ENCODE assay signal across 32 mouse cellular contexts in the genomic region with DNA sequence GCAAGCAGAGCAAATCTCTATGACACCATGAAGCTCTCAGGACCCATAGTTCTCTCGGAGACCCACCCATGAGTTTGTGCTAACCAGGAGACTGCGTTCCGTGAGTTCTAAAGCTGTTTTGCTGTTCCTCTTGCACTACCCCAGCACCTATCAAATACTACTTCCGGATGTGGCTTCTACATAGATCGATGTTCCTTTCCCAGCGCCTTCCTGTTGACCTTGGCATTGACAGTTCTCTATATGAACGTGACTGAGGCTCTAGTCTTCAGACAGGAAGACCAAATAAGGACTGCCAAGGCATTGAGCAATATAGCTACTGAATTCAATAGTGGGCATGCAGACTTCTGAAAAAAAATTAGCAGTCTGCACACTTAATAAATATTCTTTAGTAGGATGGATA. TPM values are rescaled to one million over a fixed set of nuclear protein-coding genes. Genes with fewer than 3 reads are reported as not detected.
DNase-seq lines count a peak whose midpoint lies in the region; ATAC-seq and TF ChIP-seq lines count a peak whose summit lies in the region.
"Had no signal": no experiment of that assay in that cellular context is flagged by ENCODE, and none has a peak within 500 bp of the region (broad histone marks: within the 10 kb centered on the region; RNA-seq: fewer than 3 reads in every experiment).

No protein-coding gene starts in this region.

- H3K27me3 ChIP-seq in MEL (ENCODE audit: control insufficient read depth in 1 of 2, insufficient read depth in 2 of 2, low read length in 2 of 2) = no peaks in the 10 kb centered on the region; a peak in 1 of 4 replicates
- H3K27me3 ChIP-seq in forebrain, embryonic 15.5 days = no peaks in the 10 kb centered on the region
- H3K27me3 ChIP-seq: CH12.LX; embryonic facial prominence, embryonic 13.5 days; hindbrain, embryonic 13.5 days; limb, embryonic 15.5 days; megakaryocyte, embryonic 14.5 days; midbrain, embryonic 12.5 days had no signal

- no peaks in the 10 kb centered on the region for H3K36me3 ChIP-seq in MEL (ENCODE audit: control insufficient read depth in 1 of 2, insufficient read depth in 2 of 2, low read length in 2 of 2)
- H3K36me3 ChIP-seq in forebrain, embryonic 15.5 days = no peaks in the 10 kb centered on the region
- H3K36me3 ChIP-seq: embryonic facial prominence, embryonic 13.5 days; hindbrain, embryonic 13.5 days; limb, embryonic 10.5 days; limb, embryonic 15.5 days; midbrain, embryonic 12.5 days had no signal

- no peaks in the 10 kb centered on the region for H3K4me1 ChIP-seq in MEL (ENCODE audit: control insufficient read depth in 1 of 2, insufficient read depth in 2 of 2, low read length in 2 of 2)
- no peaks in the 10 kb centered on the region for H3K4me1 ChIP-seq in forebrain, embryonic 15.5 days
- H3K4me1 ChIP-seq: embryonic facial prominence, embryonic 13.5 days; hindbrain, embryonic 13.5 days; limb, embryonic 10.5 days; limb, embryonic 15.5 days; megakaryocyte, embryonic 14.5 days; midbrain, embryonic 12.5 days had no signal

- no peaks in the 10 kb centered on the region for H3K9me3 ChIP-seq in MEL (replicated peaks; ENCODE audit: insufficient read depth, low read length)
- no peaks in the 10 kb centered on the region for H3K9me3 ChIP-seq in forebrain, embryonic 15.5 days
- H3K9me3 ChIP-seq: embryonic facial prominence, embryonic 13.5 days; hindbrain, embryonic 13.5 days; limb, embryonic 10.5 days; limb, embryonic 15.5 days; midbrain, embryonic 12.5 days had no signal

- no peaks in the 10 kb centered on the region for H3K79me2 ChIP-seq in MEL (ENCODE audit: control insufficient read depth, insufficient read depth, low read length, poor library complexity)

- TF ChIP-seq EP300 in MEL (IDR thresholded peaks at IDR 0.05; ENCODE audit: low read depth in 1 of 2, low read length in 2 of 2) = no peak

- TF ChIP-seq CTCF in MEL (IDR thresholded peaks at IDR 0.05 in 2 of 3, conservative IDR thresholded peaks at IDR 0.05 in 1 of 3; ENCODE audit: control insufficient read depth in 1 of 3, insufficient read depth in 1 of 3, low read depth in 2 of 3, low read length in 3 of 3, poor library complexity in 1 of 3, severe bottlenecking in 1 of 3) = no peak

- no peak for TF ChIP-seq POLR2A in MEL (IDR thresholded peaks at IDR 0.05; ENCODE audit: control insufficient read depth in 1 of 2, insufficient read depth in 1 of 2, low read depth in 1 of 2, low read length in 2 of 2, poor library complexity in 1 of 2)

- DNase-seq in 416B (ENCODE audit: low read depth) (peak; percentile 92), MEL (ENCODE audit: low read depth, low spot score) (peak; percentile 6)
- DNase-seq in induced T-regulatory cell, adult 2 months (ENCODE audit: low read depth) = peak; percentile 25
- peak; percentile 1 for DNase-seq in naive thymus-derived CD4-positive, alpha-beta T cell, adult 2 months (ENCODE audit: low read depth)
- no peak for DNase-seq in urinary bladder, postnatal 4 days (ENCODE audit: low spot score in 2 of 2)
- DNase-seq: adrenal gland, postnatal 14 days; cerebellum, adult 18-20 months; cerebellum, postnatal 10 days; gastrocnemius, postnatal 25 days; heart, adult 18-20 months; heart, postnatal 4 days; kidney, adult 2 months; kidney, postnatal 36 days; layer of hippocampus, postnatal 36 days; lung, embryonic 14.5 days; spleen, adult 18-20 months; thymus, postnatal 14 days had no signal

- 87% methylated on average over 7 of the region's 7 CpGs for WGBS in forebrain, embryonic 15.5 days

- H3K4me2 ChIP-seq in forebrain, embryonic 15.5 days (replicated peaks) = no peak overlapping the region
- H3K4me2 ChIP-seq: embryonic facial prominence, embryonic 13.5 days; heart, embryonic 11.5 days; hindbrain, embryonic 13.5 days; limb, embryonic 15.5 days; lung, embryonic 14.5 days; midbrain, embryonic 12.5 days had no signal

- no peak overlapping the region for H3K9ac ChIP-seq in MEL (ENCODE audit: control insufficient read depth, low read depth, low read length, poor library complexity, severe bottlenecking)
- H3K9ac ChIP-seq in forebrain, embryonic 15.5 days (replicated peaks) = no peak overlapping the region
- H3K9ac ChIP-seq: embryonic facial prominence, embryonic 13.5 days; hindbrain, embryonic 13.5 days; limb, embryonic 15.5 days; liver, embryonic 14.5 days; lung, embryonic 14.5 days; midbrain, embryonic 12.5 days had no signal

- H3K27ac ChIP-seq in MEL (ENCODE audit: control insufficient read depth, low read depth, low read length) = no peak overlapping the region
- no peak overlapping the region for H3K27ac ChIP-seq in forebrain, embryonic 15.5 days (replicated peaks)
- H3K27ac ChIP-seq: embryonic facial prominence, embryonic 13.5 days; hindbrain, embryonic 13.5 days; limb, embryonic 10.5 days; limb, embryonic 15.5 days; liver, embryonic 14.5 days; midbrain, embryonic 12.5 days had no signal

- no peak for TF ChIP-seq RAD21 in MEL (IDR thresholded peaks at IDR 0.05; ENCODE audit: low read depth, low read length)

- no peak for ATAC-seq in erythroid progenitor cell, adult 5-6 weeks (replicated peaks; ENCODE audit: low FRiP score, poor library complexity, severe bottlenecking)
- no peak for ATAC-seq in forebrain, embryonic 15.5 days (replicated peaks)

- no peak overlapping the region for H3K4me3 ChIP-seq in MEL (ENCODE audit: control insufficient read depth in 1 of 2, insufficient read depth in 1 of 2, low read depth in 2 of 2, low read length in 2 of 2)
- no peak overlapping the region for H3K4me3 ChIP-seq in forebrain, embryonic 15.5 days
- H3K4me3 ChIP-seq: embryonic facial prominence, embryonic 13.5 days; hindbrain, embryonic 13.5 days; limb, embryonic 10.5 days; limb, embryonic 15.5 days; megakaryocyte, embryonic 14.5 days; midbrain, embryonic 12.5 days had no signal

TF ChIP-seq in MEL, 35 proteins besides CTCF, POLR2A, EP300 and RAD21:
- no peak for TF ChIP-seq ZKSCAN1 (IDR thresholded peaks at IDR 0.05; ENCODE audit: low read depth, low read length)
- no peak for TF ChIP-seq RCOR1 (IDR thresholded peaks at IDR 0.05; ENCODE audit: low read depth, low read length)
- TF ChIP-seq SMC3 (IDR thresholded peaks at IDR 0.05; ENCODE audit: low read depth, low read length) = no peak
- no peak for TF ChIP-seq UBTF (IDR thresholded peaks at IDR 0.05; ENCODE audit: borderline replicate concordance, insufficient read depth, low read depth, low read length)
- TF ChIP-seq MAZ (IDR thresholded peaks at IDR 0.05; ENCODE audit: low read depth, low read length) = no peak
- no peak for TF ChIP-seq USF1 (IDR thresholded peaks at IDR 0.05; ENCODE audit: low read depth, low read length)
- no peak for TF ChIP-seq JUND (IDR thresholded peaks at IDR 0.05; ENCODE audit: low read depth, low read length)
TF ChIP-seq in MEL: peak in this region for 0.

RNA-seq across cellular contexts. Expression of gene Naip1, which starts 44.4 kb away (rescaled TPM):
- not detected in 2 replicates for total RNA-seq in MEL (2012; rRNA removed)
- under 1 TPM in 1 of 2 experiments, not detected in 1; 0.01 TPM for polyA plus RNA-seq in MEL (2012; ENCODE audit: insufficient read depth in 1 of 2, insufficient read length in 2 of 2, low read depth in 1 of 2, low replicate concordance in 2 of 2, missing spikeins in 1 of 2)
- total RNA-seq in erythroid progenitor cell, adult 5-6 weeks (2015; ENCODE audit: low replicate concordance) = not detected in 2 replicates
- total RNA-seq in erythroid progenitor cell, adult 5-6 weeks (2017; ENCODE audit: low replicate concordance) = not detected in 2 replicates
- polyA plus RNA-seq in forebrain, embryonic 15.5 days (2015; fragmentation: Nextera tagmentation; extraction: Ambion mirVana) = not detected in 2 replicates
- total RNA-seq: common myeloid progenitor, adult 5-6 weeks; gastrocnemius, postnatal 25 days; heart, postnatal 4 days; midbrain, postnatal 0 days had no signal
- polyA plus RNA-seq: embryonic facial prominence, embryonic 13.5 days; forebrain, embryonic 11.5 days; heart, embryonic 11.5 days; kidney, embryonic 16.5 days; limb, embryonic 10.5 days; limb, embryonic 15.5 days; lung, embryonic 14.5 days; midbrain, embryonic 12.5 days had no signal

Comparison
In these comparisons a context has a peak if more than half of its experiments do, and no peak if none do; other contexts are left out.
1. DNase-seq: peak in 416B (single experiment), MEL (single experiment), induced T-regulatory cell, adult 2 months (single experiment) and naive thymus-derived CD4-positive, alpha-beta T cell, adult 2 months (single experiment); none in urinary bladder, postnatal 4 days (0 of 2).